Mouse (Mus musculus) brown adipose tissue, adult 24 weeks (tissue): ENCODE data around the gene Ryk. TPM values are rescaled to one million over a fixed set of nuclear protein-coding genes. Genes with fewer than 3 reads are reported as not detected.
"Not testable (repeated sequence)": the region's sequence is repeated elsewhere in the genome, so short reads cannot be mapped to it uniquely, and the experiment has no call there.

Source experiments
- H3K27ac ChIP-seq: fragments of 200-500 bp; replicated peaks from 2 replicates; pipeline ENCODE4 v1.5.1; 2012; ENCODE audit warnings: low read depth, mild to moderate bottlenecking, low read length
- H3K4me1 ChIP-seq: fragments of 200-500 bp; 2 replicates; pipeline ENCODE4 v1.6.1; 2012; ENCODE audit warnings: low read length, mixed read lengths; ENCODE audit not compliant: control insufficient read depth, insufficient read depth, insufficient read length
- H3K4me3 ChIP-seq: fragments of 200-500 bp; 2 replicates; pipeline ENCODE4 v1.5.1; 2012; ENCODE audit warnings: low read depth, mild to moderate bottlenecking, low read length, moderate library complexity; ENCODE audit not compliant: insufficient read depth
- polyA plus RNA-seq: library from polyadenylated mRNA; stranded (reverse); fragments of >200 nt; gene quantifications from 2 replicates; pipeline ENCODE4 v1.2.4, GENCODE M21; 2012; ENCODE audit not compliant: missing spikeins, insufficient read depth, insufficient read length

The Ryk gene
- polyA plus RNA-seq, 1 experiment, result 34.5 TPM

DNA sequence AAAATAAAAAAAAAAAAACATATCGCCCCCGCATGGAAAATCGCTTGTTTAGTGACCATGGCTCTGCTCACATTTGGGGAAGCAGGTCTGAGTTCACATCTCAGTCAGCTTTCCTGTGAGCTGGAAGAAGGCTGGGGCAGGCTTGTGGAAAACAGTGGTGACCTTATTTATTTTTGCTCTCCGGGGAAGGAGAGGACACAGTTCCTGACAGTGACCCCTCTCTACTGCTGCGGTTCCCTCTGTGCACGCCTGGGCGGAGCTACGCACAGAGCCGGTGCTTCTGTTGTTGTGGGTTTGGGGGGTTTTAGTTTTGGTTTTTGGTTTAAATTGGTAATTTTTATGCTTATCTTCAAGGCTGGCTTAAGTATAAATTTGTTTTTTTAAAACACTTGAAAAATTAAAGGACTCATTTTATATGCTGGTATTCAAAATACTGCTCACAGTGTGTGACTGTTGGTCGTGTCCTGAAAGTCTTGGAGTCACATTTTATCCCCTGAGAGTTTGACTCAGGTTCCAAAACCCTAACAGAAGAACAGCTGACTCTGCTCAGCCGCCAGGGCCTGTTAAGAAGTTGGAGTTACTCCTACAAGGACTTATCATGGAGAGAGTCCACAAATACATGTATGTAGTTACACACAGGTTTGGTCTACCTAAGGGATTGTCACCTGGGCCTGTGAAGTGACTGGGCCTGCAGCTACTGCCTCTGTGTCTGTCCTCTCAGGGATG is 73.0 kb downstream of the Ryk start:
- no peak overlapping the region for H3K27ac ChIP-seq
- H3K4me1 ChIP-seq, result no peaks in the 10 kb centered on the region
- no peak overlapping the region for H3K4me3 ChIP-seq

GRCm38 (mm10) chr9:102911526-102911925 is 76.8 kb downstream of the Ryk start:
- Histone ChIP-seq H3K27ac (no peak overlapping the region), H3K4me3 (no peak overlapping the region), H3K4me1 (no peaks in the 10 kb centered on the region)

GRCm38 (mm10) chr9:102912516-102913035 is 77.9 kb downstream of the Ryk start:
- Histone ChIP-seq H3K4me3 (no peak overlapping the region), H3K27ac (no peak overlapping the region), H3K4me1 (no peaks in the 10 kb centered on the region)

DNA sequence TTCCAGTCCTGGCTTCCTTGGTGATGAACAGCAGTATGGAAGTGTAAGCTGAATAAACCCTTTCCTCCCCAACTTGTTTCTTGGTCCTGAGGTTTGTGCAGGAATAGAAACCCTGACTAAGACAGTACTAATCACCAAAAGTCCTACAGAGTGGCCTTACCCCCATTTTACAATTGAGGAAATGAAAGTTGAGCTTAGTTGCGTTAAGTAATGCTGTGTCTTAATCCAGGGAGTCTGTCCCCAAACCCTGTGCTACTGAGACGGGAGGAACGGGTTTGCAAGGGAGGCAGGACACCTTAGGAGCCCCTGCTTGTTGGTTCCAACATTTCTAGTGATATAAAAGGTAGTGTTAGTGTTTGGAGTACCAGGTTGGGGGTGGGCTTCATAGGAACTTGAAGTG is 78.9 kb downstream of the Ryk start:
- not testable (repeated sequence) for H3K4me3 ChIP-seq, H3K27ac ChIP-seq, H3K4me1 ChIP-seq

DNA sequence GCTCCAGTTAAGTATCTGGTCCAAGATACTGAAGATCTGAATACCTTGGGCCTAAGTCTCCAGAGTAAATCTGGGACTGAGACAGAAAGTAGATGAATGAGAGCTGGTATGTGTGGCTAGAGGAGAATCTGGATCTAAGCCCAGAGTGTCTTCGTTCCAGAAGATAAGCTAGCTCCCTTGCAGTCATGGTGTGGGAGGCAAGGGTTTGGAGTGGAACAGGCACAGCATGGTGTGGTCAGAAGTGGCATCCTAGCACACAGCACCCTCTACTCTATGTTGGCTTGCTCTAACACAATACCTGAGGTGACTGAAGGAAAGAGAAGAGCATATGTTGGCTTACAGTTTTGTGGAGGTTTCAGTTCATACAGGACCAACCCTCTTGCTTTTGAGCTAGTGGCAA is 79.9 kb downstream of the Ryk start:
- Histone ChIP-seq H3K4me3 (no peak overlapping the region), H3K4me1 (no peaks in the 10 kb centered on the region), H3K27ac (no peak overlapping the region)

DNA sequence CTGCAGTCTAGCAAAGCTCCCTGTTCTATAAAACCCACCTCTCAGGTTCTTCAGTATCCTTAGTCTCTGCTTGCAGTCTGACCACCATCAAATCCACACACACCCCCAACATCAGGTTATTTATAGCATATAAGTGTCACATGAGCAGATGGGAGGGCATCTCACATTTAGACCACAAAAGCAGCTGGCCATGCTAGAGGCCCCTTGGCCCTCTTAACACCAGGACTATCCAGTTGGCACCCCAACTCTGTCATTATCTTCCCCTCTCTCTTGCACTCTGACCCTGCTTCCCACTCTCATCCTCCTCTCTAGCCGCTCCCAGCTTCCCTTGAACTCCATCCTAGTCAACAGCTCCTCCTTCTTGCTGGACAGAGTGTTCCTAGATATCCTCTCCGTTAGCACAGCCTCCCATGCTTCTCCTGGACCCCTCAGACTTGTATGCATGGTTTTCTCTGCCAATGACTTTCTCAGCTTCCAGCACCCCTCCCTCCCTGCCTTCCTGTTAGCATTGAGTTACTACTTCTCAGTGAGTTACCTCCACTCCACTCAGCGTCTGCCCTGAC is 80.7 kb downstream of the Ryk start:
- Histone ChIP-seq H3K4me3 (no peak overlapping the region), H3K4me1 (no peaks in the 10 kb centered on the region), H3K27ac (no peak overlapping the region)

DNA sequence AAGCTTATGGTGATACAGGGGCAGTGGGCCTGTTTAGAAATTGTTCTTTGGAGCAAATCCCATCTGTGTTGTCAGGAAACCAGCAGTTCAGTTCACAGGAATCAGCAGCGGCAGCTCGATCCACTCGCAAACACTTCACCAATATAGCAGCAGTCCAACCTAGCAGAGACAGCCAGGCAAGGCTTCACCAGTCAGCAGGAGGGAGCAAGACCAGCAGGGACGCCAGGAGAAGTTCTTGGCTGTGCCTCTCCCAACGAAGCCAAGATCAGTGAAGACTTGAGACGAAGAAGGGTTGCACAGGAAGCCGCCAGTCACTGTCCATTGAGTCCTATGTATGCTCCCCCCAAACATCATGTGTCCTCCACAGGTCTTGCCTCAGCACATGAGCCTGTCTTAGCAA is 81.4 kb downstream of the Ryk start:
- Histone ChIP-seq H3K27ac (no peak overlapping the region), H3K4me3 (no peak overlapping the region), H3K4me1 (no peaks in the 10 kb centered on the region)

DNA sequence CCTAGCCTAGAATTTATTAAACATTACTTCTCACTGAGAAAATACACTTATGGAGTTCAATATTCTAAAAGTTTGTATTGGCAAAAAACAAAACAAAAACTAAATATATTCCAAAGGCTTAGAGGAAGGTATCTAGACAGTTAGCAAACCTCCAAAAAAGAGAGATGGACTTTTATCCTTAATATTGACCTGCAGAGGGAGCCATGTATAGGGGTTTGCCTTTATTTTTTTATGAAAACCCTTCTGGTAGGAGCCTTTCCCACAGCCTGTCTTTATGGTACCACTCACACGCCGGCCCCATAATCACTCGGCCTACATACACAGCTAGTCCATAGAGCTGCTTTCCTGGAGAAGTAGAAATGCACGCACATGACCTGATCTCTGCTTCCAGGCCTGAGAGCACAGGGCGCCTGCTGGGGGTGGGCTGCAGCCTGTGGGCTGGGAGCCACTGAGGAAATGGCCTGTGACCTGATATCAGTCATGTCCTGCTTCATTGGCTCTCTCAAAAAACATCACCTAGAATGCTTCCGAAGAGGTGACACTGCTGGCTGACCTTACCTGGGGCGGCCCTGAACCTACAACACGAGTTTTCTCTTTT is 82.9 kb downstream of the Ryk start:
- no peaks in the 10 kb centered on the region for H3K4me1 ChIP-seq
- H3K27ac ChIP-seq, result no peak overlapping the region
- H3K4me3 ChIP-seq, result no peak overlapping the region

- no peak overlapping the region for H3K27ac ChIP-seq
- no peak overlapping the region for H3K4me3 ChIP-seq
- H3K4me1 ChIP-seq, result no peaks in the 10 kb centered on the region
These were observed 84.8 kb downstream of the Ryk start for GRCm38 (mm10) chr9:102919486-102919885.

DNA sequence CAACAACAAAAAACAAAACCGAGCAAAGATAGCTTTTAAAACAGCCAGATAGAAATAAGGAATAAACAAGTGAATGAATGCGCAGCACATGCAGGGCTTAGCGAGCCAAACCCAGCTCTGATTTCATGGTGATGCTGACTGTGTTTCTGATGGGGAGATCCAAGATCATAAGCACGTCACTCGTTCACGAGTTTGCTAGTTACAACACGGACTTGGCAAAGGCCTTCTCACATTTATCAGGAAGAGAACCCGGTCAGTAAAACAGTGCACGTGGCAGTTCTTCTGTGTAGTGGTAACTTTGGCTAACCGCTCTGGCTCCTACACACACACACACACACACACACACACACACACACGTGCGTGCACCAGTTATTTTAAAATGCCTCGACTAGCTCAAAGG is 87.1 kb downstream of the Ryk start:
- H3K4me3 ChIP-seq, result no peak overlapping the region
- no peak overlapping the region for H3K27ac ChIP-seq
- H3K4me1 ChIP-seq, result no peaks in the 10 kb centered on the region

DNA sequence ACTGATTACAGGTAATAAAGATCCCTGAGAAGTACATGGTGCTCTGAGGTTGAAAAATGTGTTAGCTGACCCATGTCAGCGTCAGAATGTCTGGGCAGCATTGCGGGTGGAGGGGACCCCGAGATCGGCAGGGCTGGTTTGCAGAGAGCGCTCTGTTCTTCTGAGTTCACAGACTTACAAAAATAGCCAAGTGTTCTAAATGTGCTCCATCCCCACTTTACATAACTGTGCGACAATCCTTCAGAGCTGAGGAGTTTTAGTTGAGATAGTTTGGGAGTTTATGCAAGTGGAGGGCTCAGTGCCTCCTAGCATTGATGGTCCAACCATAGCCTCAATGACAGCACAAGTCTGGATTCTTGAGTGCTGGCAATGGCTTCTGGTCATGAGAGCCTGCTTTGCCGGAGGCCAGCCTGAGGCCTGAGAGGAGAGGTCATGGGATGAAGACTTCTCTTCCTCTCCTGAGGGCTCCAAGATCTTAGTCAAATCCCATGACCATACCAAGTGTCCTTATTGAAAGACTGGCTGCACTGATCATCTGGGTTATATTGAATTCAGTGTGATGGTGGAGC is 88.2 kb downstream of the Ryk start:
- no peaks in the 10 kb centered on the region for H3K4me1 ChIP-seq
- no peak overlapping the region for H3K27ac ChIP-seq
- H3K4me3 ChIP-seq, result no peak overlapping the region

DNA sequence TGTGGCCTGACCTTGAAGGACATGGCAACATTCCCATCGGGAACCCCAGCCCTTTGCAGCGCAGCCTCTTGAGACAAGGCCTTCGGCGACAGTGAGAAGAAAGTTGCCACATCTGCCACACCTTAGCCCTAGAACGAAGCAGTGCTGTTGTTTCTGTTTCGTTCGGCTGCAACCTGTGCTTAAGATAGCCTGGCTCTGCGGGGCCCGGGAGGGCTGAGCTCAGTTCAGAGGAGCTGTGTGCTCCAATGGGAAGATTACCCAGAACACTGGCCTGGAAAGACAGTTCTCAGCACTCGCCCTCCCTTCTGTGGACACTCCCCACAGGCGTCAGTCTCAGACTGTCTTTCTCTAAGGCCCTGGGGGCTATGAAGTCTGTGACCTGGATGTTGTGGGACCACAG is 89.1 kb downstream of the Ryk start:
- no peaks in the 10 kb centered on the region for H3K4me1 ChIP-seq
- no peak overlapping the region for H3K27ac ChIP-seq
- no peak overlapping the region for H3K4me3 ChIP-seq

- H3K4me3 ChIP-seq, result no peak overlapping the region
- no peak overlapping the region for H3K27ac ChIP-seq
- H3K4me1 ChIP-seq, result no peaks in the 10 kb centered on the region
These were observed 90.1 kb downstream of the Ryk start for GRCm38 (mm10) chr9:102924627-102925316.

GRCm38 (mm10) chr9:102926137-102926536 is 91.4 kb downstream of the Ryk start:
- Histone ChIP-seq H3K27ac (no peak overlapping the region), H3K4me3 (no peak overlapping the region), H3K4me1 (no peaks in the 10 kb centered on the region)

DNA sequence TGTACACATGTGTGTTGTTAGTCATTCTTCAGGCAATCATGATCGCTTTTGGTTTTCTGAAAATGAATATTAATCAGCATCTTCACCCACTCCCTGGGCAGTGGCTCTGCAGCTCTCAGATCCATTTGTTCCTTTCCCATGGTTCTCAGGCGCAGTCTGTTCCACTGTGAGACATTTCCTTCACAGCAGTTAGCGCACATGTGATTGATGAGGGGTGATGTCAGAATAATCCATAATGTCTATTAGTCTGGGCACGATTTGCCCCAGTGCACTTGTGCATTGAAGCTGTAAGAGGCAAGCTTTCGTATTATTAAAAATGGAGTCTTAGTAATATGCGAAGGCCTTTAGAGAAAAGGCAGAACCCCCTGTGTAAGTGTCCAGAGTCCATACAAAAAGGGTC is 95.1 kb downstream of the Ryk start:
- H3K27ac ChIP-seq, result no peak overlapping the region
- H3K4me1 ChIP-seq, result no peaks in the 10 kb centered on the region
- no peak overlapping the region for H3K4me3 ChIP-seq
